Mouse (Mus musculus): ENCODE data around the gene Pafah1b2. TPM values are rescaled to one million over a fixed set of nuclear protein-coding genes. Genes with fewer than 3 reads are reported as not detected.

Gene Pafah1b2
- polyA plus RNA-seq, 1 experiment from 2014 or later, result 161 TPM

- no peak for ATAC-seq (ENCODE audit: insufficient number of reproducible peaks, low FRiP score, low TSS enrichment, low read depth)
- WGBS, result 59% methylated on average over 18 of the region's 18 CpGs
- Histone ChIP-seq H3K27me3 (no peaks in the 10 kb centered on the region), H3K9ac (no peak overlapping the region), H3K9me3 (replicated peaks) (no peaks in the 10 kb centered on the region), H3K36me3 (peaks cover 79% of the 10 kb centered on the region), H3K4me1 (peaks cover 6% of the 10 kb centered on the region; the same call in 1 of the 2 replicates), H3K27ac (replicated peaks) (no peak overlapping the region), H3K4me3 (replicated peaks) (no peak overlapping the region), H3K4me2 (replicated peaks) (no peak overlapping the region)
Measured at GRCm38 (mm10) chr9:45941329-45941888, 71.1 kb downstream of the Pafah1b2 start.

GRCm38 (mm10) chr9:45939794-45940193, 72.7 kb downstream of the Pafah1b2 start:
- Histone ChIP-seq H3K4me2 (replicated peaks) (no peak overlapping the region), H3K9ac (no peak overlapping the region), H3K4me1 (peaks cover 17% of the 10 kb centered on the region), H3K27me3 (no peaks in the 10 kb centered on the region), H3K27ac (replicated peaks) (no peak overlapping the region), H3K4me3 (replicated peaks) (no peak overlapping the region), H3K9me3 (replicated peaks) (no peaks in the 10 kb centered on the region), H3K36me3 (peaks cover 63% of the 10 kb centered on the region)
- ATAC-seq (ENCODE audit: insufficient number of reproducible peaks, low FRiP score, low TSS enrichment, low read depth), result no peak
- 82% methylated on average over 6 of the region's 6 CpGs for WGBS

GRCm38 (mm10) chr9:45938952-45939637, 73.4 kb downstream of the Pafah1b2 start:
- Histone ChIP-seq H3K36me3 (peaks cover 56% of the 10 kb centered on the region), H3K4me2 (replicated peaks) (no peak overlapping the region), H3K4me1 (peaks cover 17% of the 10 kb centered on the region), H3K27me3 (no peaks in the 10 kb centered on the region), H3K4me3 (replicated peaks) (no peak overlapping the region), H3K9ac (no peak overlapping the region), H3K9me3 (replicated peaks) (no peaks in the 10 kb centered on the region), H3K27ac (replicated peaks) (no peak overlapping the region)
- 76% methylated on average over 15 of the region's 15 CpGs for WGBS
- ATAC-seq (ENCODE audit: insufficient number of reproducible peaks, low FRiP score, low TSS enrichment, low read depth), result no peak

GRCm38 (mm10) chr9:45938088-45938487, 74.4 kb downstream of the Pafah1b2 start:
- peaks cover 48% of the 10 kb centered on the region for H3K36me3 ChIP-seq
- H3K9me3 ChIP-seq (replicated peaks), result no peaks in the 10 kb centered on the region
- no peak for ATAC-seq (ENCODE audit: insufficient number of reproducible peaks, low FRiP score, low TSS enrichment, low read depth)

GRCm38 (mm10) chr9:45936883-45937282, 75.6 kb downstream of the Pafah1b2 start:
- WGBS, result 18% methylated on average over 3 of the region's 3 CpGs
- Histone ChIP-seq H3K36me3 (peaks cover 36% of the 10 kb centered on the region), H3K9ac (no peak overlapping the region), H3K4me2 (replicated peaks) (no peak overlapping the region; the same call in 1 of the 2 replicates), H3K27ac (replicated peaks) (peak overlapping the region; percentile 58; the same call in 1 of the 2 replicates), H3K27me3 (no peaks in the 10 kb centered on the region), H3K4me3 (replicated peaks) (no peak overlapping the region), H3K9me3 (replicated peaks) (no peaks in the 10 kb centered on the region), H3K4me1 (peaks cover 27% of the 10 kb centered on the region)
- no peak for ATAC-seq (ENCODE audit: insufficient number of reproducible peaks, low FRiP score, low TSS enrichment, low read depth)

More at GRCm38 (mm10) chr9:45938088-45938487, 74.4 kb downstream of the Pafah1b2 start:
- Histone ChIP-seq H3K4me1 (peaks cover 20% of the 10 kb centered on the region), H3K9ac (no peak overlapping the region), H3K27me3 (no peaks in the 10 kb centered on the region), H3K4me2 (replicated peaks) (no peak overlapping the region), H3K27ac (replicated peaks) (no peak overlapping the region), H3K4me3 (replicated peaks) (no peak overlapping the region)
- WGBS, result 91% methylated on average over 8 of the region's 8 CpGs

GRCm38 (mm10) chr9:45935628-45936210, 76.8 kb downstream of the Pafah1b2 start, which contains the start of gene Tagln:
TSS of gene Tagln (minus strand) at chr9:45936058.
- Histone ChIP-seq H3K36me3 (peaks cover 32% of the 10 kb centered on the region), H3K27ac (replicated peaks) (peak within 1 kb of the TSS; percentile 58), H3K4me2 (replicated peaks) (peak within 1 kb of the TSS; percentile 52), H3K4me1 (peaks cover 27% of the 10 kb centered on the region), H3K27me3 (no peaks in the 10 kb centered on the region), H3K9ac (no peak within 1 kb of the TSS), H3K9me3 (replicated peaks) (no peaks in the 10 kb centered on the region), H3K4me3 (replicated peaks) (peak within 1 kb of the TSS; percentile 30)
- 3% methylated on average over 21 of the region's 21 CpGs for WGBS
- peak; percentile 83 for ATAC-seq (ENCODE audit: insufficient number of reproducible peaks, low FRiP score, low TSS enrichment, low read depth)

GRCm38 (mm10) chr9:45932571-45933415, 79.7 kb downstream of the Pafah1b2 start:
- ATAC-seq (ENCODE audit: insufficient number of reproducible peaks, low FRiP score, low TSS enrichment, low read depth), result no peak
- H3K9ac ChIP-seq, result no peak overlapping the region
- no peak overlapping the region for H3K4me2 ChIP-seq (replicated peaks)
- H3K9me3 ChIP-seq (replicated peaks), result no peaks in the 10 kb centered on the region
- H3K4me1 ChIP-seq, result peaks cover 27% of the 10 kb centered on the region
- 65% methylated on average over 11 of the region's 11 CpGs for WGBS
- H3K36me3 ChIP-seq, result peaks cover 33% of the 10 kb centered on the region
- no peak overlapping the region for H3K4me3 ChIP-seq (replicated peaks)
- H3K27me3 ChIP-seq, result no peaks in the 10 kb centered on the region
- no peak overlapping the region; the same call in 1 of the 2 replicates for H3K27ac ChIP-seq (replicated peaks)

- ATAC-seq (ENCODE audit: insufficient number of reproducible peaks, low FRiP score, low TSS enrichment, low read depth), result no peak
- no peaks in the 10 kb centered on the region for H3K9me3 ChIP-seq (replicated peaks)
- H3K9ac ChIP-seq, result no peak overlapping the region
- H3K4me3 ChIP-seq (replicated peaks), result no peak overlapping the region
- no peak overlapping the region for H3K4me2 ChIP-seq (replicated peaks)
- peaks cover 41% of the 10 kb centered on the region for H3K36me3 ChIP-seq
- no peaks in the 10 kb centered on the region for H3K27me3 ChIP-seq
- 59% methylated on average over 1 of the region's 1 CpGs for WGBS
- peaks cover 27% of the 10 kb centered on the region for H3K4me1 ChIP-seq
- H3K27ac ChIP-seq (replicated peaks), result no peak overlapping the region
Measured at GRCm38 (mm10) chr9:45931958-45932357, 80.5 kb downstream of the Pafah1b2 start.

GRCm38 (mm10) chr9:45929285-45929684, 83.2 kb downstream of the Pafah1b2 start:
- Histone ChIP-seq H3K36me3 (peaks cover 58% of the 10 kb centered on the region), H3K9me3 (replicated peaks) (no peaks in the 10 kb centered on the region), H3K4me3 (replicated peaks) (no peak overlapping the region), H3K27ac (replicated peaks) (no peak overlapping the region), H3K4me1 (peaks cover 10% of the 10 kb centered on the region), H3K27me3 (no peaks in the 10 kb centered on the region), H3K9ac (no peak overlapping the region), H3K4me2 (replicated peaks) (no peak overlapping the region)
- ATAC-seq (ENCODE audit: insufficient number of reproducible peaks, low FRiP score, low TSS enrichment, low read depth), result no peak
- 83% methylated on average over 5 of the region's 5 CpGs for whole genome bisulfite sequencing

- Histone ChIP-seq H3K4me3 (replicated peaks) (no peak overlapping the region), H3K9me3 (replicated peaks) (no peaks in the 10 kb centered on the region), H3K27me3 (no peaks in the 10 kb centered on the region), H3K9ac (no peak overlapping the region), H3K36me3 (peaks cover 79% of the 10 kb centered on the region), H3K27ac (replicated peaks) (no peak overlapping the region), H3K4me2 (replicated peaks) (no peak overlapping the region), H3K4me1 (no peaks in the 10 kb centered on the region)
- ATAC-seq (ENCODE audit: insufficient number of reproducible peaks, low FRiP score, low TSS enrichment, low read depth), result no peak
- 37% methylated on average over 1 of the region's 1 CpGs for WGBS
Measured at GRCm38 (mm10) chr9:45919895-45920294, 92.6 kb downstream of the Pafah1b2 start.
